Comparison of ENCODE assay signal across 8 mouse cellular contexts in the genomic region with DNA sequence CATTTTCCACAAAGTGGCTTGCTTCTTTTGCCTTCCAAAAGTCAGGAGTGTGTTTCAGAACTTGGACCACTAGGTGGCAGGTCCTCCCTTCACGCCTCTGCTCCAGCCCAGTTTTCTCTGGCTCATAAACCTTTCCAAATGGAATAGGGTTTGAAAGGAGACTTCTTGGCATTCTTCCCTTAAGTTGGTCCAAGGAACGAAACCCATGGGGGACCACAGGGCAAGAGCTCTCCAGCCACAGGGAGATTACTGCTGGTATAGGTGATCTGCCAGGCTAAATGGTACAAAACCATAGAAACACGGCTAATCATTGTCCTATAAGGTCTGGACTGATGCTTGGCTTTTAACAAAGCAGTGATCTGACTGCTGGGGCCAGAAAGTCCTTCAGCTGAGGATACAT.
DNase-seq lines count a peak whose midpoint lies in the region; ATAC-seq and TF ChIP-seq lines count a peak whose summit lies in the region.

No protein-coding gene starts in this region.

- H3K4me1 ChIP-seq in cerebellum, adult 2 months (ENCODE audit: control insufficient read depth, insufficient read depth, low read length), result peaks cover 6% of the 10 kb centered on the region
- no peaks in the 10 kb centered on the region for H3K4me1 ChIP-seq in stomach, postnatal 0 days (replicated peaks; ENCODE audit: control insufficient read depth, insufficient read depth)

- DNase-seq in ovary, postnatal 14 days (ENCODE audit: low spot score), result peak; percentile 25
- DNase-seq in ovary, postnatal 10 days (ENCODE audit: low spot score), result no peak
- DNase-seq in cerebellum, adult 2 months, result peak; percentile 66 to 73
- peak; percentile 60 for DNase-seq in layer of hippocampus, adult 11-12 months (ENCODE audit: low spot score)
- DNase-seq in mesoderm, embryonic 11.5 days (ENCODE audit: low read depth, low spot score), result peak; percentile 60
- peak; percentile 29 for DNase-seq in stomach, postnatal 0 days (ENCODE audit: low spot score)
- no peak for DNase-seq in T-cell, adult 2 months (ENCODE audit: low spot score)

- H3K27ac ChIP-seq in cerebellum, adult 2 months (ENCODE audit: insufficient read depth, low read length), result no peak overlapping the region
- H3K27ac ChIP-seq in stomach, postnatal 0 days (replicated peaks), result no peak overlapping the region

- H3K9ac ChIP-seq in stomach, postnatal 0 days (ENCODE audit: low read length), result no peak overlapping the region

- TF ChIP-seq POLR2A in cerebellum, adult 2 months (IDR thresholded peaks at IDR 0.05; ENCODE audit: borderline replicate concordance, insufficient read depth, low read length), result no peak

- ATAC-seq in frontal cortex, adult (ENCODE audit: low TSS enrichment), result peak; percentile 89
- ATAC-seq in stomach, postnatal 0 days (ENCODE audit: low FRiP score, low TSS enrichment), result 0 out of 2 replicates have a peak, but pooled peaks have one; percentile 40

- H3K27me3 ChIP-seq in cerebellum, adult 2 months (ENCODE audit: control insufficient read depth, insufficient read depth, low read length), result no peaks in the 10 kb centered on the region
- no peaks in the 10 kb centered on the region for H3K27me3 ChIP-seq in stomach, postnatal 0 days (ENCODE audit: control insufficient read depth, insufficient read depth, low read length)

- no peaks in the 10 kb centered on the region for H3K9me3 ChIP-seq in stomach, postnatal 0 days (ENCODE audit: control insufficient read depth, low read length)

- no peak overlapping the region for H3K4me3 ChIP-seq in cerebellum, adult 2 months (replicated peaks; ENCODE audit: insufficient read depth, low read depth, low read length)
- no peak overlapping the region for H3K4me3 ChIP-seq in stomach, postnatal 0 days (ENCODE audit: low read depth, low read length)

- 9% methylated on average over 3 of the region's 3 CpGs for WGBS in cerebellum, adult 2 months
- WGBS in stomach, postnatal 0 days, result 41% methylated on average over 3 of the region's 3 CpGs

- H3K36me3 ChIP-seq in stomach, postnatal 0 days (ENCODE audit: control insufficient read depth, insufficient read depth, low read length), result no peaks in the 10 kb centered on the region

- no peak for TF ChIP-seq EP300 in stomach, postnatal 0 days (optimal IDR thresholded peaks at IDR 0.05)

- peak; percentile 83 for TF ChIP-seq CTCF in cerebellum, adult 2 months (IDR thresholded peaks at IDR 0.05; ENCODE audit: borderline replicate concordance, insufficient read depth, low read depth, low read length)
- peak; percentile 84 for TF ChIP-seq CTCF in stomach, postnatal 0 days (IDR thresholded peaks at IDR 0.05; ENCODE audit: low read depth)

- H3K4me2 ChIP-seq in stomach, postnatal 0 days (replicated peaks; ENCODE audit: low read depth), result no peak overlapping the region

Comparison
In these comparisons a context has a peak if more than half of its experiments do, and no peak if none do; other contexts are left out.
1. DNase-seq: peak in ovary, postnatal 14 days (single experiment), cerebellum, adult 2 months (2 of 2), layer of hippocampus, adult 11-12 months (single experiment), mesoderm, embryonic 11.5 days (single experiment) and stomach, postnatal 0 days (single experiment); none in ovary, postnatal 10 days (single experiment) and T-cell, adult 2 months (single experiment).